Mouse (Mus musculus) layer of hippocampus, adult 9-11 months (tissue): ENCODE results near the gene Rdh5.

Source experiments
- DNase-seq: peaks from one replicate; pipeline ENCODE4 v3.0.0; 2022

Rdh5 gene

DNA sequence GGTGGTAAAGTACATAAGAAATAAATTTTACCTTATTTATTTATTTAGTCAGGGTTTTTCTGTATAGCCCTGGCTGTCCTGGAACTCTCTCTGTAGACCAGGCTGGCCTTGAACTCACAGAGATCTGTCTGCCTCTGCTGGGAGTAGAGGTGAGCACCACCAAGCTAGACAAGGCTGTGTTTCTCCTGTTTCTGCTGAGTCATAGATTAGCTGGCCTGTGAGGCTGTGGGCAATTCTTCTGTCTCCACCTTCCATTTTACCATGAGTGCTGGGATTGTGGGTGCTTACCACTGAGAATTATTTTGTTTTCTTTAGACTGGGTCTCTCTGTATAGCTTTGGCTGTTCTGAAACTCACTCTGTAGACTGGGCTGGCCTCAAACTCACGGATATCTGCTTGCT is 21.3 kb downstream of the Rdh5 start:
- DNase-seq, result no peak

DNA sequence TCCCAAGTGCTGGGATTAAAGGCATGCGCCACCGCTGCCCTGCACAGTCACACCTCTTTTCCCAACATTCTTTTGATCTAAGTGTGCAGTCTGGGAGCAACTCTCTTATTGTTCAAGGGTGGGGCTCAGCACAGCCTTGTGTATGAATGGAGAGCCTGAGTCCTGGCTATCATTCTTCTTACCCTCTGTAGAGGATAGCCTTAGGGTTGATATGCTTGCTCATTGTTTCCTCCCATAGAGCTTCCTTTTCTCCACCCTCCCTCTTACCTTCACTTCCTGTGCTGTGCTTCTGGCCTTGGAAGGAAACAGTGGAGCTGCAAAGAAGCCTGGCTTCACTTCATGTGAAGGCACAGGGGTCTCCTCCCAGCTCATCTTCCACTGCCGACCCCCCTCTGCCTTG is 22.0 kb downstream of the Rdh5 start, which contains the start of gene Cd63:
Cd63 (plus strand) TSS at position 292 of the 400 bp plus-strand sequence.
- DNase-seq, result no peak

DNA sequence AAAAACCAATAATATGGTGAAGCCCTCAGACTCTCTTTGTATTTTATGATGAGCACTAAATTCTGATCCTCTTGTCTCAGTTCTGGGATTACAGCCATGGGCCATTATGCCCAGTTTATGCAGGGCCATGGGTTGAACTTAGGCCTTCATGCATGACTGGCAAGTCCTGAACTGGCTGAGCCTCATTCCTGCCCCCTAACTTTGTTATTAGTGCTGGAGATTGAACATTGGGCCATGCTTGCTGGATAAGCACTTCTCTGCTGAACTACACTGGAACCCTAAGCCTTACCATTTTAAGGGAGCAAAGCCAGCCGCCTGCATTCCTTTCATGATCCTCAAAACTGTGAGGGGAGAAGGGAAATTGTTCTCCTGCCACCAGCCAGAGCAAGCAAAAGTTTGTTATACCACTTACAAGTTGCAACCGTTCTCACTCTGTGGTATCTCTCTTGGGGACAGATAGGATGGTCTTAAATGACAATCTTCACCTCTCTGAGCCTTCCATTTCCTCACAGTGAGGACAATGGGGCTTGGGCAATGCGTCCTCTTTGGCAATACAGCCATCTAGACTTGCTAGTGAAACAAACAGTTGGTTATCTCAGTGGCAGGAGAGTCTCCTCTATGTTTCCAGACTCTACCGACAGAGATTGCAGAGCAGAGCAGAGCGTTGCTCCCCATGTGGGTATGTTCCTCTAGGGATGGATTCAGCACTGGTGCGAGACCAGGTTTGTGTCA is 22.8 kb downstream of the Rdh5 start:
- DNase-seq, result no peak

DNA sequence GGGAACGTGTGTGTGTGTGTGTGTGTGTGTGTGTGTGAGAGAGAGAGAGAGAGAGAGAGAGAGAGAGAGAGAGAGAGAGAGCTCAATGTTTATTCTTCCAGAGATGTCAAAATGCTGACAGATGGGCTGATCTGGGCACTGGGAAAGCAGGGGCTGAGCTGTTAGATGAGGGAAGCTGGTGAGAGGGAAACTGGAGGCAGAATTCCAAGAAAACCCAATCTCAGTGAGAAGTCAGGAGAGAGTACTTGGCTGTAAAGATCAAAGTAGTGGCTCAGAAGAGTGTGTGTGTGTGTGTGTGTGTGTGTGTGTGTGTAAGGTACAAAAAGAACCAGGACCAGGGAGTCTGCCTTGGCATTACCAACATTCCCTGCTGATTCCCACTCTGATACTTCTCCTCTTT is 25.2 kb downstream of the Rdh5 start:
- peak; percentile 48 for DNase-seq

DNA sequence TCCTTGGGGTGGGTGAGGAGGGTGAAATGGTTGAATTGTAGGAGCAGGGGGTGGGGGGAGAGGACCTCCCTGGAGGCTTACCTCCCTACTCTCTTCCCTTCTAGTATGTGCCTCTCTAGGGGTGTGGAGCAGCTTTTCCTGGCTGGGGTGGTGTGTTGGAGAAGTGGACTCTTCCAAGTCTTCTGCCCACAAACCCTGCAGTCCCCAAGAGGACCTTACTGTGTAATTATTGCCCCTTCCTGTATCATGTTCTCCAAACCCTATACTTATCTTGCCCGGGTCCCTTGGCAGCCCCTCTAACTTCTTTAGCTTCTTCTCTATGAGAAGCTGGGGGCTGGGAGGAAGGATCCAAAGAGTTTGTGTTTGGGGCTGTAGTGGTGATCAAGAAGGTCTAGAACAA is 25.9 kb downstream of the Rdh5 start:
- no peak for DNase-seq

DNA sequence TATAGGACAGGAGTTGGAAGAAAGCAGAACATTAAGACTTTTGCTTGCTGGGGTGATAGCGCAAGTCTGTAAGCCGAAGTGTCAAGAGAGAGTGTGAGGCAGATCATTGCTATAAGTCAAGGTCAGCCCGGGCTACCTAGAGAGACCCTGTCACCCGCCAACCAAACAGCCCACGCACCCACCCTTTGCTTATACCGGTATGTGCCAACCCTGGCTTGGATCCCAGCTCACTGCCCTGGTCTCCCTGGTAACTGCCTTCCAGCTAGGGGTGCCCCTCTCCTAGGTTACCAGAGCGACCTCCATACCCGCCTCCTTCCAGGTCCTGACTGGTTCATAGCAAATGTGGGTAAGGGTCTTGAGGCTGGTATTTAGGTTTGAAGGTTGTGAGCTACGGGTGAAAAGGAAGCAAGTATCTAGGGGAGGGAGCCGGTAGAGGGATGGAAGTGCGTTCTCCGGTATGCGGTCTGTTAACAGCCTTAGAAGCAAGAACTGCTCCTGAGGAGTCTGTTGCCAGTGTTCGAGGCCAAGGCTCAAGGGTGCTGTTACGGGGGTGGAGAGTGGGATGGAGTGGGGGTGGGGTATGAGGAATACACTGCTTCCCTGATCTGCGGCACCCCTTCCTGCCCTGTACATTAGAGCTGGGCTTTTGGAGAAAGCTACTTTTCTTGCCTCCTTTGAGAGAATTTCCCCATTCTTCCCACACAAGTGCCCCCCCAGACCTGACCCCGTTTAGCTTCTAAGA is 26.6 kb downstream of the Rdh5 start:
- DNase-seq, result peak; percentile 73

DNA sequence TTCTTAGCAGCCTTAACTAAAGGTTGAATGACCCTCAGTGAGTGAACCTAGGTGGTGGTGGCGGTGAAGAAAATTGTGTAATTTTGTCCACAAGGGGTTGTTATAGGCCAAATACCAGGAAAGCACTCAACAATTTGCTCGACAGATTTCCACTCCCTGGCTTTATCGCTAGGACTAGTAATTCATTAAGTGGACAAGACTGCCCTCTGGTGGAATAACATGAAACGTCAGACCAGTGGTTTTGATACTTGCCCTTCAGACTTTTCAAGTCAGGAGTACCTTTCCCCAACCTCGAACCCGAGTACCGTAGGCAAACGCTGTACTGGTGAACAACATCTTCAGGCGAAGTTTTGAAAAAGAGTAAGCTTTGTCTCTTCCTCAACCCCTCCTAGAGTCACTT is 27.3 kb downstream of the Rdh5 start:
- DNase-seq, result peak; percentile 81

DNA sequence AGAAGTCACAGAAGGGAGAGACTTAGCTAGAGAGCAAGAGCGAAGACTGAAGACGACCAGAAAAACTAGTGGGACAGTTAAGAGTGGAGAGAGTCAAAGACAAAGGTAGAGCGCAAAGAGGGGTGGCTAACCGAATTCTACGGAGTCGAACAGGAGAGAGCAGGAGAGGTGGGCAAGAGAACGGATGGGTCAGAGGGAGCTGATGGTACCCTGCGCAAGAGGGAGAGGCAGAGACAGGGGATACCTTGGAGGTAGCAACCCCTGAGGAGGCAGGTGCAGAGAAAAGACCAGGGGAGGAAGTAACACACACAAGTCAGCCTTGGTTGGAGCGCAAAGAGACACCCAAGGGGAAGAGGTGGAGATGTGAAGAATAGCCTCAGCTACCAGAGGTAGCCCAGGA is 30.4 kb downstream of the Rdh5 start:
- DNase-seq, result no peak

DNA sequence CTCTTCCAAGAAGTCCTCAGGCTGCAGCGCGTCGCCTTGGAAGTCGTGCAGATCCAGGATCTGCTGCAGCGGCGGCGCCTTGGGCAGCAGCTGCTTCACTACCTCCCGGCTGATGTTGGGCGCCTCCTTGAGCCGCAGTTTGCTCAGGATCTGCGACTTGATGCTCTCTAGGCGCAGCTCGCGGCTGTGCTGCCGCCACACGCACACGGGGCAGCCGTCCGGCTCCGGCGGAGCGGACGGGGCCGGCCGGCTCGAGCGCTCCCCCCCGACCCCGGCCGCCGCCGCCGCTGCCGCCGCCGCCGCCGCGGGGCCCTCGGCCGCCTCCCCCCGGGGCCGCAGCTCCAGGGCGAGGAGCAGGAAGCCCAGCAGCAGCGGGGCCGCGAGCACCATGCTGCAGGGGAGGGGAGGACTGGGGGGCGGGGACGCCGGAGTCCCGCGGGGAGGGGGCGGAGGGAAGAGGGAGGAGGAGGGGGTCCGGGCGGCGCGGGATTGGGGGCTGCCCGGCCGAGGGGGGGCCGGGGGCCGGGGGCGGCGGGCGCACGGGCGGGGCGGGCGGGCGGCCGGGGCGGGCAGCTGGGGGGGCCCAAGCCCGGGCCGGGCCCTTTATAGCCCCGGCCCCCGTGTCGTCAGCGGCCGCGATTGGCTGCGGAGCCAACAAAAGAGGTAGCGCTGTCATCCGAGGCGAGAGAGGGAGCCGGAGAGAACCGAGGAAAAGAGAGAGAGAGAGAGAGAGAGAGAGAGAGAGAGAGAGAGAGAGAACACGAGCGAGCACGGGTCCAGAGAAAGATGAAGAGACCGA is 31.2 kb downstream of the Rdh5 start, which contains the start of gene Gdf11:
Gdf11 (minus strand) TSS at position 423 of the 799 bp plus-strand sequence.
- DNase-seq, result peak; percentile 56

DNA sequence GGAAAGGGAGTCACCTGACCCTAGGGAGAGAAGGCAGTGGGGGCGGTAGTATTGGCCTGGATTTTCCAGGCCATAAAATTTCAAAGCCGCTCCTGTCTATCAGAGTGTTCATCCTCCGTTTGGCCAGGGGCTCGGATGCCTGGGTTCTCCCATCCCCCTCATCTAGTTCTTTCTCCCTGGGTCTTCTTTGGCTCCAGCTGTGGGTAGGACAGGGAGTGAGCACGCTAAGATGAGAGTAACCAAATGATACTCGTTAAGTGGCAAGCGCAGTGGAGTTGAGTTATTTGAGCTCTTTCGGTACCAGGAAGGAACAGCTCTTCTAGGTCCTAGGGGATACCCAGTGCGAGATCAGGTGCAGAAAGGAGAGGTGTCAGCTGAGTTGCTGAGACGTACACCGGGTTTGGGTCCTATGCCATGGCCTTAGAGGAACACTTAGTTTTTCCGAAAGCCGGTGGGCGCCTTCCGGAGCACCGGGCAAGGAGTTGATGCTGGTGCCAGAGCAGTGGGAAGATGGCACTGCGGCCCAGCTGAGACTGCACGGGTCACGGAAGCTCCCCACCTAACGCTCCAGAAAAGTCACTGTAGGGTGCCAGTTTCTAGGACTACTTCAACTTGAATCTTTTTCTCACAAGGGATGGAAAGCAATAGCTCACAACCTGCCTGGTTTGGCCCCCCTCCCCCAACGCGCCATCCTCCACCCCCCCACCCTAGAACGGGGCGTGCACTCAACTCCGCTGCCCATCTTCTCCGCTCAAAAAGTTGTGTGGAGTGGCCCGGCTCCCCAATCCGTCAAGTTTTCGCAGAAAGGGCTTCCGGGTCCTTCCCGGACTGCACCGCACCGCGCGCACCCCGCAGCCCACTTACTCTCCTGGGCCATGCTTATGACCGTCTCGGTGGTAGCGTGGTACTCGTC is 32.0 kb downstream of the Rdh5 start:
- DNase-seq, result no peak

DNA sequence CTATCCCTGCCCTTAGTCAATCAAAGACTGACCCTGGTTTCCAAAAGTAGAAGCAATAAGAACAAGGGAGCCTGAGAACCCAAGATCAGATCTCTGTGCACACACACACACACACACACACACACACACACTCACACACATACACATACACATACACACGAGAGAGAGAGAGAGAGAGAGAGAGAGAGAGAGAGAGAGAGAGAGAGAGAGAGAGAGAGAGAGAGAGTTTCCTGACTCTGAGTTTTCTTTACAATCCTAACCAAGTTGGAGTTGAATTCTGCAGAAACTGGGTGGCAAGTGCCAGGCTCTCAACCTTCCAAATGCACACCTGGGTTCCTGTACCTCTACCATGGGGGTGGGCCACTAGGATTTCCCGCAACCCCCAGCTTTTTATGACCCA is 32.8 kb downstream of the Rdh5 start:
- DNase-seq, result no peak

DNA sequence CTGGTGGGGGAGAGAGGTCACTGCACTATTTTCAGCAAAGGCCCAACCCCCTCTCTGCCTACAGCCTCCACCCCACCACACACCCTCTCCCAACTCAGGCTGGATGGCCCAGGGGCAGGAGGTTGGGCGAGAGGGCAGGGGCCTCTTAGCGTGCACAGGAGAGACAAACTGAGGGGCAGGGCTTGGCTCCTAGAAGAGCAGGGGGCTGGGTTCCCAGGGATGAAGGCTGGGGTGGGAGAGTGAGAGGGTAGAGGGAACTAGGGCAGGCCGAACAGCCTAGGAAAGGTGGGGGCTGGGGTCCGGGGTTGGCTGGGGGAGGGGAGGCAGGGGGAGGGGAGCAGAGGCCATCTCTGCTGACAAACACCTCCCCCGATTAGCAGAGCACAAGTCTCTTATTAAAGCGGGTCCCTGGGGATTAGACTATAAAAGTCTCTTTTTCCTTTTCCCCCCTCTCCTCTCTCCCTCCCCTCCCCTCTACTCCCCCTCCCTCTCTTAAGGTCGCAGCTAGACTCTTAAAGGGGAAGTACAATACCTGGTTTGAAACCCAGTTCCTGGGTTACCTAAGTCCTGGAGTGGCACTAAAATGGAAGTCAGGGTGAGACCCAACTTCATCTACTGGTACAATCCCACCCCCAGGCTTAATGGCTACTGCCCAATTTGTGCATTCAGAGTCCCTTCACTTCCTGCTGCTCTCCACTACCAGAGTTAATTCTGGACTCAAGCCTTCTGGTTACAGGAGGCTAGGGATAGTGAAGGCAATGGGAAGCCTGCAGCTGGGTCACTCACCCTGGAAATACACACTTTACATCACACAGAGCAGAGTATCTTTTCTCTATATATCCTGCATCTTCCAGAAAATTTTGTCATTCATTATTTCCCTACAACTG is 33.5 kb downstream of the Rdh5 start:
- no peak for DNase-seq

DNA sequence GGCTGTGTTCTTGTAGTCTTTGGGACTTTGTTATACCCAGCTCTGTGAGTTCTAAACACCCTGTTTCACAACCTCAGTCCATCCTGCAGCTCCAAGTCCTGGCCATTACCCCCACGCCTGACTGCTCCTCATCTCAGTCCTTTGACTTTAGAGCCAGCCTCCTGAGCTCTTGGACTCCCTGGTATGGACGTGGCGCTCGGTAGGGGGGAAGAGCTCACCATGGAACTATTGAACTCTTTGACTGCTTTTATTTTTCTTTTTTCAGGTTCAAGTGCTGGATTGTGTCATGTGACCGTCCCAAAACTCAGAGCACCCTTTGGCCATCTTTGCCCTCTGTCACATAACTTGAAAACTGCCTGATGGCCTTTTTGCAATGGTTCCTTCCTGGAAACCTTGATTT is 40.6 kb downstream of the Rdh5 start:
- DNase-seq, result no peak

DNA sequence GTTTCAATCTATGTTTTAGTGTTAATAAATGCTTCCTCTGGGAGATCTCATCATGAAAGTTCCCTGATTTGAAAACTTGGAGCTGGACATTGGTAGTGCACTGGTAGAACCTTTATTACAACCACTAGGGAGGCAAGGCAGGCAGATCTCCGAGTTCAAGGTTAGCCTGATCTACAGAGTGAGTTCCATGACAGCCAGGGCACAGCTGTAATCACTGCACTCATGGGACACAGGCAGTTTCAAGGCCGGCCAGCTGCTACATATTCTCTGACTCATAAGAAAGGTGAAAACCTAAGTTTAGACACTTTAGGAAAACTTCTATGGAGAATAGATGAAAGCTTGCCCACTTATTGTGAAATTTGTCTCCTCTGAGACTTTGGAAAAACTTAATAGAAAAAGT is 43.9 kb downstream of the Rdh5 start:
- DNase-seq, result no peak

DNA sequence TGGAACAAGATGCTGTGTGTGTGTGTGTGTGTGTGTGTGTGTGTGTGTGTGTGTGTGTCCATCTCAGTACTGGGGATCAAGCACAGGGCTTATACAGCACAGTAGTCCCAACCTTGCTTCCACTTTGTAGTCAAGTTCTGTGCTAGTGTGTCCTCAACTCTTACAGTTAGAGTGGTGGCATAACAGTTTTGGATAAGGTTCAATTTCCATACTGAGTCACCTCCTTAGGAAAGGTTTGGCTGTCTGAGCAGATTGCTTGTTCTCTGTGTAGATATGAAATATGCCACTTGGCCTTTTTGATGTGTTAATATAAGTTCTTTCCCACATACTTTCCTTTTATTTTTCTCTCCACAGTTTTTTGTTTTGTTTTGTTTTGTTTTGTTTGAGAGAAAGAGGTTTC is 44.4 kb downstream of the Rdh5 start:
- no peak for DNase-seq

DNA sequence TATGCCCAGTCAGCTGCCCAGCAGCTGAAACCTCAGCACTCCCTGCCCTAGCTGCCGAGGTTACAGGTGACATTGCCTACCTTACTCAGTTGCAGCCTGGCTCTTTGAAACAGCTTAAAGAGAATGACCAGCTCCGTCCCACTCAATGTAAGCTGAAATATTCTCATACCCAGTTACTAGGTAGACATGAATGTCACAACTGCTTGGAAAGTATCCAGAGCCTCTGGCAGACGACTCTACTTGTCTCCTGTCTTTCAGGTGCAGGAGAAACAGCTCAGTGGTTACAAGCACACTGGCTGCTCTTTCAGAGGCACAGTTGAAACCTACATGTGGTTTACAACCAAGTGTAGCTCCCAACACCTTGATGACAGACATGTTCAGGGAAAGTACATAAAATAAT is 52.3 kb downstream of the Rdh5 start:
- no peak for DNase-seq

DNA sequence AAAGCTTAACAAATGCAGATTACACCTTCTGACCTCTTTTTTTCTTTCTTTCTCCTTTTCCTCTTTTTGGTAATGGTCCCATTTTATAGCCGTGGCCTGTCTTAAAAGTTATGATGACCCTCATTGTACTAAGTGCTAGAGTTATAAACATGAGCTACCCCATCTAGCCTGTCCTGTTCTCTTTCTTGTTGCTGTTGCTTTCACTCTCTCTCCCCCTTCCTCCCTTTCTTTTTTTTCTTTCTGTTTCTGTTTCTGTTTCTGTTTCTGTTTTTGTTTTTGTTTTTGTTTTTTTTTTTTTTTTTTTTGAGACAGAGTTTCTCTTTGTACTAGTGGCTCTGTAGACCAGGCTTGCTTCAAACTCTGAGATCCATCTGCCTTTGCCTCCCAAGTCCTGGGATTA is 56.2 kb downstream of the Rdh5 start:
- DNase-seq, result no peak

DNA sequence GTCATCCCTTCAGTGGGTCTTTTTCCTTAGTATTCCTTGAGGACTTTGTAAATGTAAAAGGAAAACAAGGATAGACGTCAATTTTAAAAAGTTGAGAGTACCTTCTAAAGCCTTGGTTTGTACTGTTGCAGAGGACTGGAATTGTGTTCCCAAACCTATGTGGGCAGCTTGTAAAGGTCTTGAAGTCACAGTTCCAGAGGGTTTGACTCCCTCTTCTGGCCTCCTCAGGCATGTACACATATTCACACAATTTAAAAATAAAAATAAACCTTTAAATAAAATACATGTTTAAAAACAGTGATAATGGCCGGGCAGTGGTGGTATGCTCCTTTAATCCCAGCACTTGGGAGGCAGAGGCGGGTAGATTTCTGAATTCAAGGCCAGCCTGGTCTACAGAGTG is 56.6 kb downstream of the Rdh5 start:
- no peak for DNase-seq
